Mouse (Mus musculus) cerebellum, adult 2 months (tissue): ENCODE results near the gene Tmf1.

Experiments used
- CTCF ChIP-seq: fragments of 200-500 bp; IDR thresholded peaks from 2 replicates; pipeline ENCODE4 v1.5.1; 2011; ENCODE audit warnings: low read depth, mild to moderate bottlenecking, control low read depth, low read length, moderate library complexity, borderline replicate concordance; ENCODE audit not compliant: insufficient read depth
- POLR2A ChIP-seq: fragments of 200-500 bp; IDR thresholded peaks from 2 replicates; pipeline ENCODE4 v1.6.1; 2011; ENCODE audit warnings: low read length, control low read depth, borderline replicate concordance; ENCODE audit not compliant: insufficient read depth

DNA sequence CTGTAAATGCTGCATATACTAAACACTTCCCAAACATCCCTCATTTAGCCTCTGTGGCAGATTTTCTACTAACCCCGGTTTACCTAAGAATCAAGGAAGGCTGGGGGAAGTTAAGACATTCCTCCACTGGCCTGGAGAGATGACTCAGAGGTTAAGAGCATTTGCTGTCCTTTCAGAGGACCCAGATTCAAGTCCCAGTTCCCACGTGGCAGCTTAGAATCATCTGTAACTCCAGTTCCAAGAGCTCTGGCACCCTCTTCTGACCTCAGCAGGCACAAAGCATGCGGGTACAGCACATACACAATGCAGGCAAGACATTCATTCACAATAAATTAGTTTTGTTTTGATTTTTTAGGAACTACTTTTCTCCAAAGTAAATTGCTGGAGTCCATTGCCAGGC, 30.3 kb upstream of the Tmf1 start:
- TF ChIP-seq POLR2A: no peak
- TF ChIP-seq CTCF: no peak
